Mouse (Mus musculus): ENCODE measurements around the gene Lipe.

DNA sequence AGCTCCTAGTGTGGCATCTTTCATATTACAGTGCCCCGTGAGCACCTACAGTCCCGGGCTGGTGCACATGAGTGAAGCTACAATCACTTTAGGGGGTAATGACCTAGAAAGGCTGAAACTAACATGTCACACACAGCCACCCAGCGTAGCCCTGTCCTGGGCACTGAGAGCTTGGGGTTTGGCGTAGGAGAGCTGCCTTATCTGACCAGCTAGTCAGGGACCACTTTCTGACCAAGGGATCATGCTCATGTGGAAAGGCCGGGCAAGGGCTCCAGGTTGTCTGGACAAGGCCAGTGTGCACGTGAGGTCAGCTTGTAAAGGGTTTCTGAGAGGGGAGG, 42.3 kb upstream of the Lipe start:
- TF ChIP-seq CTCF (conservative IDR thresholded peaks at IDR 0.05; ENCODE audit: low read length) (no peak), POU5F1 (IDR thresholded peaks at IDR 0.05; ENCODE audit: borderline replicate concordance, low read length) (no peak)

Measured in E14TG2a.4 (cell line).